Mouse (Mus musculus): Measurements from ENCODE around the gene Slc39a2.
"Not testable (repeated sequence)": the region's sequence is repeated elsewhere in the genome, so short reads cannot be mapped to it uniquely, and the experiment has no call there.

The Slc39a2 gene

GRCm38 (mm10) chr14:51902806-51903710, 10.4 kb downstream of the Slc39a2 start:
- DNase-seq (ENCODE audit: low read depth, low spot score): peak; percentile 84

- DNase-seq (ENCODE audit: low read depth, low spot score): no peak
Observed at GRCm38 (mm10) chr14:51903782-51904181, 11.1 kb downstream of the Slc39a2 start.

GRCm38 (mm10) chr14:51904706-51905105, 12.0 kb downstream of the Slc39a2 start:
- peak; percentile 58 for DNase-seq (ENCODE audit: low read depth, low spot score)

- no peak for DNase-seq (ENCODE audit: low read depth, low spot score)
Observed at GRCm38 (mm10) chr14:51906102-51906501, 13.4 kb downstream of the Slc39a2 start.

- DNase-seq (ENCODE audit: low read depth, low spot score): no peak
Observed at GRCm38 (mm10) chr14:51911301-51911700, 18.6 kb downstream of the Slc39a2 start.

GRCm38 (mm10) chr14:51912391-51913061, 19.8 kb downstream of the Slc39a2 start:
- no peak for DNase-seq (ENCODE audit: low read depth, low spot score)

GRCm38 (mm10) chr14:51913062-51913959, 20.6 kb downstream of the Slc39a2 start:
- DNase-seq (ENCODE audit: low read depth, low spot score): peak; percentile 80

GRCm38 (mm10) chr14:51913960-51914762, 21.5 kb downstream of the Slc39a2 start, which contains the start of gene Ndrg2:
Ndrg2 (minus strand) TSS chr14:51914158.
- peak; percentile 84 for DNase-seq (ENCODE audit: low read depth, low spot score)

- DNase-seq (ENCODE audit: low read depth, low spot score): peak; percentile 49
Observed at GRCm38 (mm10) chr14:51915030-51915429, 22.3 kb downstream of the Slc39a2 start.

GRCm38 (mm10) chr14:51916539-51916938, 23.9 kb downstream of the Slc39a2 start:
- DNase-seq (ENCODE audit: low read depth, low spot score): no peak

- no peak for DNase-seq (ENCODE audit: low read depth, low spot score)
Observed at GRCm38 (mm10) chr14:51918125-51918524, 25.4 kb downstream of the Slc39a2 start, which contains the start of gene Tppp2. Tppp2 (plus strand) TSS chr14:51918425.

GRCm38 (mm10) chr14:51918966-51919365, 26.3 kb downstream of the Slc39a2 start:
- peak; percentile 35 for DNase-seq (ENCODE audit: low read depth, low spot score)

GRCm38 (mm10) chr14:51921759-51922570, 29.3 kb downstream of the Slc39a2 start:
- peak; percentile 48 for DNase-seq (ENCODE audit: low read depth, low spot score)

- no peak for DNase-seq (ENCODE audit: low read depth, low spot score)
Observed at GRCm38 (mm10) chr14:51922571-51922865, 29.8 kb downstream of the Slc39a2 start, which contains the start of gene Rnase13. Rnase13 (minus strand) TSS chr14:51922773.

- peak; percentile 57 for DNase-seq (ENCODE audit: low read depth, low spot score)
Observed at GRCm38 (mm10) chr14:51922910-51923309, 30.2 kb downstream of the Slc39a2 start.

- DNase-seq (ENCODE audit: low read depth, low spot score): no peak
Observed at GRCm38 (mm10) chr14:51923492-51923891, 30.8 kb downstream of the Slc39a2 start.

GRCm38 (mm10) chr14:51926930-51927329, 34.2 kb downstream of the Slc39a2 start:
- DNase-seq (ENCODE audit: low read depth, low spot score): not testable (repeated sequence)

- peak; percentile 85 for DNase-seq (ENCODE audit: low read depth, low spot score)
Observed at GRCm38 (mm10) chr14:51929309-51929943, 36.7 kb downstream of the Slc39a2 start.

GRCm38 (mm10) chr14:51929968-51930367, 37.3 kb downstream of the Slc39a2 start:
- no peak for DNase-seq (ENCODE audit: low read depth, low spot score)

Data from brain, adult 2 months (tissue).